ENCODE assay signal across 8 mouse cellular contexts in genomic region chr11:84943948-84944347, GRCm38 (mm10). TPM values are rescaled to one million over a fixed set of nuclear protein-coding genes. Genes with fewer than 3 reads are reported as not detected.
A peak's percentile ranks its signal among the peaks of the same experiment; 100 is the strongest.
DNase-seq lines count a peak whose midpoint lies in the region; ATAC-seq and TF ChIP-seq lines count a peak whose summit lies in the region.

No protein-coding gene starts in this region.

- no peaks in the 10 kb centered on the region for H3K9me3 ChIP-seq in forebrain, embryonic 16.5 days (ENCODE audit: control insufficient read depth, low read length)
- no peaks in the 10 kb centered on the region for H3K9me3 ChIP-seq in lung, embryonic 15.5 days

- no peaks in the 10 kb centered on the region for H3K79me2 ChIP-seq in C2C12 (ENCODE audit: control insufficient read depth, insufficient read depth)

- H3K36me3 ChIP-seq in C2C12 (ENCODE audit: control insufficient read depth, insufficient read depth) = no peaks in the 10 kb centered on the region
- H3K36me3 ChIP-seq in forebrain, embryonic 16.5 days (ENCODE audit: control insufficient read depth, insufficient read depth) = no peaks in the 10 kb centered on the region
- H3K36me3 ChIP-seq in lung, embryonic 15.5 days = no peaks in the 10 kb centered on the region

- peaks cover 39% of the 10 kb centered on the region for H3K27me3 ChIP-seq in C2C12 (ENCODE audit: control insufficient read depth, insufficient read depth, insufficient read length)
- no peaks in the 10 kb centered on the region for H3K27me3 ChIP-seq in forebrain, embryonic 16.5 days (replicated peaks; ENCODE audit: control insufficient read depth, insufficient read depth, low read length)
- H3K27me3 ChIP-seq in lung, embryonic 15.5 days = peaks cover 19% of the 10 kb centered on the region

- H3K79me3 ChIP-seq in C2C12 (ENCODE audit: low read depth) = no peaks in the 10 kb centered on the region

- intact Hi-C loops in left cerebral cortex, postnatal 25 days (cut with DNase I) = no loop called here

- peak; percentile 55 for DNase-seq in adrenal gland, adult 2 months
- peak; percentile 51 for DNase-seq in kidney, adult 11 months
- DNase-seq in ovary, postnatal 36 days (ENCODE audit: low spot score) = peak; percentile 75
- no peak for DNase-seq in left cerebral cortex, postnatal 25 days (ENCODE audit: low spot score in 2 of 2)
- no peak for DNase-seq in cerebellum, adult 9-11 months

- H3K27ac ChIP-seq in forebrain, embryonic 16.5 days (ENCODE audit: low read length) = no peak overlapping the region
- H3K27ac ChIP-seq in lung, embryonic 15.5 days = no peak overlapping the region

- no peak overlapping the region for H3ac ChIP-seq in C2C12 (ENCODE audit: control insufficient read depth, insufficient read length, low read depth)

- peak overlapping the region; percentile 36; the same call in 1 of the 2 replicates for H3K9ac ChIP-seq in forebrain, embryonic 16.5 days (replicated peaks; ENCODE audit: low read depth, low read length)
- H3K9ac ChIP-seq in lung, embryonic 15.5 days = no peak overlapping the region

- TF ChIP-seq CTCF in C2C12 (IDR thresholded peaks at IDR 0.05; ENCODE audit: control insufficient read depth, insufficient read depth, insufficient read length) = no peak

- no peak overlapping the region for H3K4me3 ChIP-seq in C2C12 (ENCODE audit: insufficient read depth, poor library complexity, severe bottlenecking)
- 0 out of 2 replicates have a peak overlapping the region, but pooled peaks have one; percentile 4 for H3K4me3 ChIP-seq in forebrain, embryonic 16.5 days (replicated peaks; ENCODE audit: low read length)
- no peak overlapping the region for H3K4me3 ChIP-seq in lung, embryonic 15.5 days

- peaks cover 39% of the 10 kb centered on the region for H3K4me1 ChIP-seq in forebrain, embryonic 16.5 days (replicated peaks; ENCODE audit: control insufficient read depth, insufficient read depth, low read length)
- no peaks in the 10 kb centered on the region for H3K4me1 ChIP-seq in lung, embryonic 15.5 days

- no peak for ATAC-seq in forebrain, embryonic 16.5 days
- ATAC-seq in lung, embryonic 15.5 days (ENCODE audit: borderline replicate concordance, extremely low read depth, low FRiP score, low TSS enrichment) = no peak

- under 1% methylated on average over 15 of the region's 15 CpGs for WGBS in forebrain, embryonic 16.5 days
- WGBS in lung, embryonic 15.5 days = 0% methylated on average over 15 of the region's 15 CpGs

- peak overlapping the region; percentile 40 for H3K4me2 ChIP-seq in forebrain, embryonic 16.5 days (ENCODE audit: low read length)
- peak overlapping the region; percentile 39 for H3K4me2 ChIP-seq in lung, embryonic 15.5 days

TF ChIP-seq in C2C12, 6 proteins besides CTCF, POLR2A, EP300 and RAD21:
- TF ChIP-seq MAX (IDR thresholded peaks at IDR 0.05) (peak; percentile 51), MYOD1 (IDR thresholded peaks at IDR 0.05; ENCODE audit: control insufficient read depth, insufficient read length, low read depth) (no peak), USF1 (IDR thresholded peaks at IDR 0.05; ENCODE audit: low read depth) (no peak), MYOG (IDR thresholded peaks at IDR 0.05; ENCODE audit: control insufficient read depth, extremely low read depth, insufficient read length) (no peak), CEBPB (IDR thresholded peaks at IDR 0.05; ENCODE audit: low read depth) (no peak), FOSL1 (IDR thresholded peaks at IDR 0.05; ENCODE audit: insufficient read depth, low read length, poor library complexity, severe bottlenecking) (no peak)

RNA-seq across cellular contexts. Expression of gene Car4, which starts 13.6 kb away (rescaled TPM):
- not detected for polyA plus RNA-seq in C2C12 (2012; fragmentation: generic; extraction: Trizol)
- total RNA-seq in adrenal gland, adult 2 months (2021) = 1 to 10 TPM; 5.2 to 8.5 TPM
- polyA plus RNA-seq in adrenal gland, adult 2 months (2012; rRNA removed) = 3.8 and 4.3 TPM in 2 replicates
- polyA plus RNA-seq in forebrain, embryonic 16.5 days (2015; fragmentation: Nextera tagmentation; extraction: Ambion mirVana) = 2.5 and 2.6 TPM in 2 replicates
- polyA plus RNA-seq in lung, embryonic 15.5 days (2015; fragmentation: Nextera tagmentation; extraction: Ambion mirVana) = 0.58 and 0.85 TPM in 2 replicates
- 10 to 100 TPM; 83.2 to 87.7 TPM for total RNA-seq in left cerebral cortex, postnatal 25 days (2021)

RNA-seq across cellular contexts. Expression of gene Znhit3, which starts 27.8 kb away (rescaled TPM):
- polyA plus RNA-seq in C2C12 (2012; fragmentation: generic; extraction: Trizol) = 39.2 TPM
- 10 to 100 TPM in 1 of 2 experiments, 1 to 10 TPM in 1; 8.6 to 13.7 TPM for total RNA-seq in adrenal gland, adult 2 months (2021)
- 5.8 and 6.2 TPM in 2 replicates for polyA plus RNA-seq in adrenal gland, adult 2 months (2012; rRNA removed)
- polyA plus RNA-seq in forebrain, embryonic 16.5 days (2015; fragmentation: Nextera tagmentation; extraction: Ambion mirVana) = 60.8 and 66.9 TPM in 2 replicates
- polyA plus RNA-seq in lung, embryonic 15.5 days (2015; fragmentation: Nextera tagmentation; extraction: Ambion mirVana) = 61.0 and 62.6 TPM in 2 replicates
- total RNA-seq in left cerebral cortex, postnatal 25 days (2021) = 10 to 100 TPM; 29.3 to 35.4 TPM

Comparison
In these comparisons a context has a peak if more than half of its experiments do, and no peak if none do; other contexts are left out.
1. DNase-seq: peak in adrenal gland, adult 2 months (single experiment), kidney, adult 11 months (single experiment) and ovary, postnatal 36 days (single experiment); none in left cerebral cortex, postnatal 25 days (0 of 2) and cerebellum, adult 9-11 months (single experiment).